Mouse (Mus musculus) testis, adult 2 months (tissue): ENCODE data around the gene Auts2. TPM values are rescaled to one million over a fixed set of nuclear protein-coding genes. Genes with fewer than 3 reads are reported as not detected.

ENCODE experiments used
- H3K27ac ChIP-seq: fragments of 200-500 bp; 2 replicates; pipeline ENCODE4 v1.5.1; 2012; ENCODE audit warnings: low read depth, low read length; ENCODE audit not compliant: control insufficient read depth, insufficient read depth
- H3K27me3 ChIP-seq: fragments of 200-500 bp; 2 replicates; pipeline ENCODE4 v1.6.1; 2012; ENCODE audit warnings: mild to moderate bottlenecking, low read length, moderate library complexity; ENCODE audit not compliant: control insufficient read depth, insufficient read depth
- H3K36me3 ChIP-seq: fragments of 200-500 bp; 2 replicates; pipeline ENCODE4 v1.6.1; 2012; ENCODE audit warnings: mild to moderate bottlenecking, low read length; ENCODE audit not compliant: control insufficient read depth, insufficient read depth
- H3K4me1 ChIP-seq: fragments of 200-500 bp; 2 replicates; pipeline ENCODE4 v1.6.1; 2012; ENCODE audit warnings: low read length; ENCODE audit not compliant: control insufficient read depth, insufficient read depth
- H3K4me3 ChIP-seq: fragments of 200-500 bp; 2 replicates; pipeline ENCODE4 v1.5.1; 2012; ENCODE audit warnings: low read depth, mild to moderate bottlenecking, low read length, moderate library complexity, mixed read lengths; ENCODE audit not compliant: control insufficient read depth
- CTCF ChIP-seq: fragments of 200-500 bp; IDR thresholded peaks from 2 replicates; pipeline ENCODE4 v1.5.1; 2012; ENCODE audit warnings: low read depth, mild to moderate bottlenecking, inconsistent platforms, low read length, moderate library complexity; ENCODE audit not compliant: control insufficient read depth, insufficient read depth, insufficient replicate concordance
- POLR2A ChIP-seq: fragments of 200-500 bp; IDR thresholded peaks from 2 replicates; pipeline ENCODE4 v1.6.1; 2012; ENCODE audit warnings: low read depth, mild to moderate bottlenecking, inconsistent platforms, low read length, moderate library complexity; ENCODE audit not compliant: control insufficient read depth
- polyA plus RNA-seq: library from polyadenylated mRNA; depleted of rRNA; stranded (reverse); fragments of >200 nt; gene quantifications from 2 replicates; pipeline ENCODE4 v1.2.3, GENCODE M21; 2012

Gene Auts2
- polyA plus RNA-seq, 1 experiment, result 4.3 TPM

GRCm38 (mm10) chr5:132318026-132318765 is 224.9 kb downstream of the Auts2 start:
- Histone ChIP-seq H3K4me3 (no peak overlapping the region), H3K27ac (no peak overlapping the region), H3K27me3 (no peaks in the 10 kb centered on the region), H3K36me3 (no peaks in the 10 kb centered on the region), H3K4me1 (no peaks in the 10 kb centered on the region)
- TF ChIP-seq CTCF, result no peak
- TF ChIP-seq POLR2A, result no peak

DNA sequence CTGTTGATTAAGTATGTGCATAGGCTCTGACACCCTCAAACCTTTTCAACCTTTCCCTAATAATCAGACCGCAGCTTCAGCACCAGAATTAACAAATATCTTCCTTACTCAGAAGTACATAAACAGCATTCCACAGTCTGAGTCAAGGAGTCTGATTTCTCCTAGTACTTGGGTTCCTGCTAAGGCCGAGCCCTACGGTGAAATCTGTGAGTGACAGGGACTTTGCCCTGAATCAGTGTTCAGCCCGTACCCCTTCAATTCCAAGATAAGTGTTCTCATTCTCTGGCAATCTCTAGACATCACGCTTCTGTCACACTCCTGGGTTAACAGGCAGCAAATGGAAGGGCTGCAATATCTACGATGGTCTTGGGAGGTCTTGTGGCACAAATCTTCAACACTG is 226.2 kb downstream of the Auts2 start:
- Histone ChIP-seq H3K36me3 (no peaks in the 10 kb centered on the region), H3K27me3 (no peaks in the 10 kb centered on the region), H3K27ac (no peak overlapping the region), H3K4me1 (no peaks in the 10 kb centered on the region), H3K4me3 (no peak overlapping the region)
- TF ChIP-seq POLR2A, result no peak
- TF ChIP-seq CTCF, result no peak

GRCm38 (mm10) chr5:132314300-132314699 is 228.8 kb downstream of the Auts2 start:
- no peaks in the 10 kb centered on the region for H3K27me3 ChIP-seq
- no peak for TF ChIP-seq POLR2A
- TF ChIP-seq CTCF, result no peak
- H3K4me1 ChIP-seq, result no peaks in the 10 kb centered on the region
- no peak overlapping the region for H3K4me3 ChIP-seq
- H3K27ac ChIP-seq, result no peak overlapping the region
- H3K36me3 ChIP-seq, result no peaks in the 10 kb centered on the region

GRCm38 (mm10) chr5:132307000-132307399 is 236.1 kb downstream of the Auts2 start:
- no peak overlapping the region for H3K4me3 ChIP-seq
- no peak overlapping the region for H3K27ac ChIP-seq
- no peak for TF ChIP-seq POLR2A
- TF ChIP-seq CTCF, result no peak
- H3K4me1 ChIP-seq, result no peaks in the 10 kb centered on the region
- H3K27me3 ChIP-seq, result no peaks in the 10 kb centered on the region
- H3K36me3 ChIP-seq, result no peaks in the 10 kb centered on the region

- Histone ChIP-seq H3K36me3 (no peaks in the 10 kb centered on the region), H3K27ac (no peak overlapping the region), H3K4me3 (no peak overlapping the region), H3K27me3 (no peaks in the 10 kb centered on the region), H3K4me1 (no peaks in the 10 kb centered on the region)
- no peak for TF ChIP-seq CTCF
- no peak for TF ChIP-seq POLR2A
Measured at GRCm38 (mm10) chr5:132305354-132305934, 237.7 kb downstream of the Auts2 start.

DNA sequence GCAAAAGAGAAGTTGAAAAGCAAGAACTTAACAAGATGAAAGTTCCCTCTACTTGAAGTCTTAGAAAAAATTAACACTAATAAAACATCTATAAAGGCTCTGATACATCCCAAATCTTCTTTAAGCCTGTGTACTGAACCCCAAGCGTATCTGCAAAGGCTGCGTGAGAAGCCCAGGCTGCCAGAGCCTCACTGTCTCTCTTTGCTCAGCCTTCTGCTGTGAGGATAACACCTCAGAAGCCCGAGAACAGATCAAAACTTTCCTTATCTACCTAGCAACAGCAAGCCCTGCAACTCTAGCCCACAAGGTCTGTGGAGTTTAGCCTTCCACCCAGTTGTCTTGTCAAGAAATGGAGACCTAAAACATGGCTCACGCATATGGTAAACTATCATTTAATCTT is 240.4 kb downstream of the Auts2 start:
- H3K27ac ChIP-seq, result no peak overlapping the region
- no peaks in the 10 kb centered on the region for H3K36me3 ChIP-seq
- no peaks in the 10 kb centered on the region for H3K4me1 ChIP-seq
- TF ChIP-seq CTCF, result no peak
- no peak overlapping the region for H3K4me3 ChIP-seq
- H3K27me3 ChIP-seq, result no peaks in the 10 kb centered on the region

GRCm38 (mm10) chr5:132300794-132301193 is 242.3 kb downstream of the Auts2 start:
- Histone ChIP-seq H3K4me1 (no peaks in the 10 kb centered on the region), H3K27ac (no peak overlapping the region), H3K36me3 (no peaks in the 10 kb centered on the region), H3K27me3 (no peaks in the 10 kb centered on the region), H3K4me3 (no peak overlapping the region)
- TF ChIP-seq POLR2A (no peak), CTCF (no peak)

DNA sequence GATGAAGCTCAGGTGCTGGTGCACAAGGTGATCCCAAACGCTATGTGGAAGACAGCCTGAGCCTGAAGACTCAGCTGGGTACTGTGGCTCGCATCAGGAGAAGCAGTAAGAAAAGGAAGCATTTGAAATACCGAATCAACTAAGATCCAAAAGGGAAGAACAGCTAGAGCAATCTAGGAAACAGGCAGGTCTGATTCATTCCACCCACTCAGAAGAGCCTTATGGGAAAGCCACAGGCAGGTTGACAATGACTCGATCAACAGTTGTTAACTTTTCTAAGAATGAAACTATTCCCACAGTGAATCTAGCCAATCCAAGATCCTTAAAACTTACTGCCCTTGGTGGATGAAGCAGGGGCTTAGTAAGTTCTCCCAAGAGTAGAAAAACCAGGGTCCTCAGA is 243.4 kb downstream of the Auts2 start:
- Histone ChIP-seq H3K27ac (no peak overlapping the region), H3K27me3 (no peaks in the 10 kb centered on the region), H3K4me3 (no peak overlapping the region), H3K36me3 (no peaks in the 10 kb centered on the region), H3K4me1 (no peaks in the 10 kb centered on the region)
- TF ChIP-seq CTCF (no peak), POLR2A (no peak)
